Mouse (Mus musculus): ENCODE measurements at regions not wholly inside any gene's neighbourhood (a gene's known extent, or its start where the extent isn't known, plus 50 kb on each side); places are given as distances from the start of the nearest gene placed in this dataset.

- no peak for DNase-seq (ENCODE audit: low spot score)
These were observed 57.0 kb downstream of the Rgs2 start for GRCm38 (mm10) chr1:143946933-143947332.

GRCm38 (mm10) chr1:143941465-143941864 is 62.5 kb downstream of the Rgs2 start:
- peak; percentile 40 for DNase-seq (ENCODE audit: low spot score)

GRCm38 (mm10) chr1:143939511-143939910 is 64.5 kb downstream of the Rgs2 start:
- DNase-seq (ENCODE audit: low spot score), result no peak

- no peak for DNase-seq (ENCODE audit: low spot score)
These were observed 65.4 kb downstream of the Rgs2 start for GRCm38 (mm10) chr1:143938569-143938968.

GRCm38 (mm10) chr1:143930798-143931197 is 73.2 kb downstream of the Rgs2 start:
- DNase-seq (ENCODE audit: low spot score), result no peak

GRCm38 (mm10) chr1:143929567-143930165 is 74.3 kb downstream of the Rgs2 start:
- no peak for DNase-seq (ENCODE audit: low spot score)

GRCm38 (mm10) chr1:143922499-143922898 is 81.5 kb downstream of the Rgs2 start:
- no peak for DNase-seq (ENCODE audit: low spot score)

GRCm38 (mm10) chr1:143920256-143920655 is 83.7 kb downstream of the Rgs2 start:
- DNase-seq (ENCODE audit: low spot score), result no peak

GRCm38 (mm10) chr1:143918949-143919348 is 85.0 kb downstream of the Rgs2 start:
- DNase-seq (ENCODE audit: low spot score), result peak; percentile 7

DNA sequence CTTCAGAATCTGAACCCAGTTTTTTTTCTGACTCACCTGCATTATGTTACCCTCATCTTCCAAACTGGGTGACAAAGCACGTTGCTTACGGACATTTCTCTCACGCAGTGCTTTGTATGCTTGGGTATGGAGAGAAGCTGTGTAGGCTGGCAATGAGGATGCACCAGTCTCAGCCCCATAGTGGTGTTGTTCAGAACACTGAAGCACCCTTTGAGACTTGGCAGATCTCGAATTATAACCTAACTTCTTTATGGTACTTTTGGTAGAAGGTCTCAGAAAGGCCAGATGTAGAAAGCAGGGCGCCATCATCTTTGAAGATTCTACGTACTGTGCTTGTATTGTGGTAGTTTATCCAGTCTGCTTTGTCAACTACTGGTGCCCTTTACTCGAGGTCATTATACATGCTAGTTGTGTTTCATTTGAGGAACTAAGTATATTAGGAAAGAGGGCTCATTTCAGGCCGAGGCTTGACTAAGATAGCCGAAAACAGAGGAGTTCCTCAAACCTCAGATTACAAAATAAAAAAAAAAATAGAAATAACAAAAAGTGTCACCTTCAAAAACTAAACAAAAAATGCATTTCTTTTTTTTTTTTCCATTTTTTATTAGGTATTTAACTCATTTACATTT is 85.7 kb downstream of the Rgs2 start:
- peak; percentile 16 for DNase-seq (ENCODE audit: low spot score)

- peak; percentile 87 for DNase-seq (ENCODE audit: low spot score)
These were observed 86.3 kb downstream of the Rgs2 start for GRCm38 (mm10) chr1:143917623-143918022.

DNA sequence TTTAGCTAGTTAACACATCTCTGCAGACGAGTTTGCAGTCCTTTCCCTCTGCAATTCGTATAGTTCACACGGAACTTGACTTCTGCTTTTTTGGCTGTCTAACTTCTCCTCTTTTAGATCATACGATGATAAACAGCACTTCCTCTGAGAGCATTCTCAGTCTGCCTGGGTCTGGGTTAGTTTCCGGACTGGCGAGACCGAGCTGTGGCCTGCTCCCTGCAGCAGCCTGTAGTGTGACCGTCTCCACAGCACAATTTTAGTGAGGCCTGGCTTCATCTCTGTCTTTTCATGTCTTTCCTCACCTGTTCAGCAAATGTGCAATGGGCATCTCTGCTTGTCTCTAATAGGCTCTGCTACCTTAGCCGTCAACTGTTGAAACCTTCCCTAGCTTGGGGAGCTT is 87.4 kb downstream of the Rgs2 start:
- peak; percentile 58 for DNase-seq (ENCODE audit: low spot score)

GRCm38 (mm10) chr1:143912586-143912985 is 91.4 kb downstream of the Rgs2 start:
- DNase-seq (ENCODE audit: low spot score), result no peak

- DNase-seq (ENCODE audit: low spot score), result no peak
These were observed 92.7 kb downstream of the Rgs2 start for GRCm38 (mm10) chr1:143911230-143911629.

DNA sequence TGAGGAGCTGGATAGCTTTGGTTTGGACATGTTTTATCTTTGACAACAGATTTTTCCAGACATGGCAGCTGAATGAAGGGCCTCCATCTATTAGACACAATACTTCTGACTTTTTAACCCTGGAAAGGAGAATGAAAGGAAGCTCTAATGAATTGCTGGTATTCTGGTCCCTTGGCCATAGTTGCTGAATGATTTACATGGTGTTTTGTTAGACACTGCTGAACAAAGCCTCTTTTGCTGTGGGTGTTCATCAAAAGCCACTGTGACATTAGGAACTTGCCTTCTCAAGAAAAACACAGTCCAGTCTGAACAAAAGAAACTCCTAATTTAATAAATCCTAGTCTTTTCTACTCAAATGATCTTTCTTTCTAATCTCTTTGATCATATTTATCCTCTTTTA is 93.4 kb downstream of the Rgs2 start:
- no peak for DNase-seq (ENCODE audit: low spot score)

GRCm38 (mm10) chr1:143907312-143907711 is 96.6 kb downstream of the Rgs2 start:
- DNase-seq (ENCODE audit: low spot score), result no peak

DNA sequence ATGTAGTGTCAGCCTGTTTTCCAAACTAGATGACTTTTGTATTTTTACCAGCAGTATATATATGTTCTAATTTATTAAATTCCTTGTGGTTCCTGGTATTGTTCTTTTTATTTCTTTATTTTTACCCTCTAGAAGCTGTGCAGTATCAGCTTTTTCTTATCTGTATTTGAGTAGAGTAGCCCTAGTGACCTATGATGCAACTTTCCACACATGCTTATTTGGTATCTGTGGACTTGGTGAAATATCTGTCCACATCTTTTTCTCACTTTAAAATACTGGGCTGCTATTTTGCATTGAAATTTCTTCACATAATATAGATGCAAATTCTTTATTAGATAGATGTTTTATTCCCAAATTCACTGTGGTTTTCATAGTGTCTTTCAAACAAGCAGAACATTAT is 97.1 kb downstream of the Rgs2 start:
- DNase-seq (ENCODE audit: low spot score), result no peak

GRCm38 (mm10) chr1:143903985-143904384 is 100.0 kb downstream of the Rgs2 start:
- DNase-seq (ENCODE audit: low spot score), result peak; percentile 40

DNA sequence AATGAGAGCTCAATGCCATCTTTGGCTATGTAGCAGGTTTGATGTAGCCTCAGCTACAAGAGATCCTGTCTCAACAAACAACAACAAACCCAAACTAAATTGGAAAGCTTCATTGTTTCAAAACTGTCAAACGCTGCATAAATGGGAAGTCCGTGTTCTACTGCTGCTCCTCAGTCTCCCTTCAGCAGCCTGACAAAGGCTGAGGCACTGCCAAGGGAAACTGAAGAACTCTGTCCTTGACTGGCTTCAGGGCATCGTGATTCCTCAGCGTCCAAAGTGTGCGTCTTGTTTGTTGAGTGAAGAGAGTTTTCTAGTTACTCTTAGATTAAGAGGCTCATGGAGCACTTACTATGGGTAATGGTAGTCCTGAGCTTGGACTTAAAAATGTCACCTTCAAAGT is 100.7 kb downstream of the Rgs2 start:
- no peak for DNase-seq (ENCODE audit: low spot score)

- DNase-seq (ENCODE audit: low spot score), result no peak
These were observed 102.6 kb downstream of the Rgs2 start for GRCm38 (mm10) chr1:143901127-143901920.

DNA sequence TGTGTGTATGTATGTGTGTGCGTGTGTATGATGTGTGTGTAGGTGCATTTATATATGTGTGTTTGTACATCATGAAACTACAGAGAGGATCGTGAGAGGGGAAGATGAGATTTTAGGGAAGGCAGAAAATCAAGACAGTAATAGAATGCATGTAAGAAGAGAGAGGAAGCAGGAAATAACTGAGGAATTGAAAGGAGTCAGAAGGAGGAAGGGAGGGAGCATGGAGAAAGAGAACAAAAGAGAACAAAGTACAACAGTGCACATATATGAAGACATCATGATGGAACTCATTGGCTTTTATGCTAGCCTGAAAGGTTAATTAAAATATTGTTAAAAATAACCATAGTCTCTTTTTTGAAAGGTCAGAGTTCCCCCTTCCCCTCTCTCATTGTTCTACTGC is 111.4 kb downstream of the Uchl5 start:
- DNase-seq (ENCODE audit: low spot score), result no peak

DNA sequence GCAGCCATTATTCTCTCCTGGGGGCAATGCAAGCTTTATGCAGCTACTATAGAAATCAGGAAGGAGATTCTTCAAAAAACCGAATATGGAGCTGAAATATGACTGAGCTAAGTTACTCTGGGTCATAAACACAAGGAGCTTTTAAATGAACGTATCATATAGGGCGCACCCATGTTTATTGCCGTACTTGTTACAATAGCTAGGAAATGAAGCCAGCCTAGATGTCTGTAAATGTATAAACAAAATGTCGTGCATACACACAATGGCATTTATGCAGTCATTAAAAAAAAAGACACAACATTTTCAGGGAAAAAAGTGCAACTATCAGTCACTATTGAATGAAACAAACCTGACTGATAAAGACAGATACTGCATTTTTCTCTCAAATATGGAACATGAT is 111.0 kb downstream of the Uchl5 start:
- DNase-seq (ENCODE audit: low spot score), result no peak

DNA sequence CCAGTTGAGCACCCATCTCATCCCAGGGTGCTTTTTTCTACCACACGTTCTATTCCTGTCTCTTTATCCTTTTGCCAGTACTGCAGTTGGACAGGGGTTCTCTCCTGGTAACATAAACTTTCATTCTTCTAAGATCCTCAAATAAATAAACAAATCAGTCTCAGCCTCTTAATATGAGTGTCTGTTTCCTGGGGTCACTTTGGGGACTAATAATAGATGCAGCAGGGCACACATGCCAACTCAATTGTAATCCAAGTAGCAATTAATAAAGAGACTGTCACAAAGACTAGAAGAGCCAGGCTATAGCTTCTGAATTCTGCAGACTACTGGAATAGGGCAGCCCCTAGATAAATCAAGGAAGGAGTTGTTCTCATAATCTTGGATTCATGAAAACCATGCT is 108.9 kb downstream of the Uchl5 start:
- DNase-seq (ENCODE audit: low spot score), result no peak

All from layer of hippocampus, adult 11-12 months (tissue).